In genomic region chr12:108327889-108328491, GRCm38 (mm10) we compare ENCODE assay signal across 9 mouse cellular contexts. TPM values are rescaled to one million over a fixed set of nuclear protein-coding genes. Genes with fewer than 3 reads are reported as not detected.
A peak's percentile ranks its signal among the peaks of the same experiment; 100 is the strongest.
DNase-seq lines count a peak whose midpoint lies in the region; ATAC-seq and TF ChIP-seq lines count a peak whose summit lies in the region.
"Had no signal": no experiment of that assay in that cellular context is flagged by ENCODE, and none has a peak within 500 bp of the region (broad histone marks: within the 10 kb centered on the region; RNA-seq: fewer than 3 reads in every experiment).

No protein-coding gene starts in this region.

- H3K4me3 ChIP-seq in heart, adult 2 months = peak overlapping the region; percentile 28; the same call in 1 of the 2 replicates
- peak overlapping the region; percentile 36 for H3K4me3 ChIP-seq in forebrain, embryonic 14.5 days (ENCODE audit: low read depth, low read length)
- no peak overlapping the region for H3K4me3 ChIP-seq in liver, embryonic 14.5 days (ENCODE audit: insufficient read depth in 1 of 2, low read depth in 2 of 2, low read length in 2 of 2)

- peaks cover 2% of the 10 kb centered on the region for H3K4me1 ChIP-seq in heart, adult 2 months (ENCODE audit: control insufficient read depth, insufficient read depth, low read length)
- peaks cover 26% of the 10 kb centered on the region for H3K4me1 ChIP-seq in forebrain, embryonic 14.5 days (ENCODE audit: control insufficient read depth, insufficient read depth, low read length)
- no peaks in the 10 kb centered on the region for H3K4me1 ChIP-seq in liver, embryonic 14.5 days (replicated peaks; ENCODE audit: control insufficient read depth in 2 of 2, insufficient read depth in 2 of 2, low read length in 1 of 2)

- H3K27me3 ChIP-seq in heart, adult 2 months (ENCODE audit: control insufficient read depth, insufficient read depth, low read length) = peaks cover 6% of the 10 kb centered on the region; the same call in 1 of the 2 replicates
- H3K27me3 ChIP-seq in forebrain, embryonic 14.5 days (replicated peaks; ENCODE audit: control insufficient read depth, insufficient read depth, low read length) = peaks cover 7% of the 10 kb centered on the region; the same call in 1 of the 2 replicates
- H3K27me3 ChIP-seq in liver, embryonic 14.5 days (ENCODE audit: control insufficient read depth, insufficient read depth, low read length) = peaks cover 24% of the 10 kb centered on the region

- intact Hi-C loops in heart, adult 2 months (cut with DNase I) = no loop called here

- H3K9me3 ChIP-seq in forebrain, embryonic 14.5 days (replicated peaks; ENCODE audit: control insufficient read depth, low read length) = no peaks in the 10 kb centered on the region
- H3K9me3 ChIP-seq in liver, embryonic 14.5 days (ENCODE audit: control insufficient read depth, low read length) = no peaks in the 10 kb centered on the region

- no peak for DNase-seq in heart, adult 2 months
- DNase-seq in heart, adult 18-20 months = no peak
- peak; percentile 72 for DNase-seq in R1 (ENCODE audit: low read depth, low spot score)
- DNase-seq in forebrain, embryonic 14.5 days (ENCODE audit: low spot score) = peak; percentile 82
- DNase-seq in kidney, postnatal 4 days = peak; percentile 70 to 76
- DNase-seq in liver, embryonic 14.5 days (ENCODE audit: low read depth in 3 of 3, low spot score in 3 of 3) = no peak
- DNase-seq in right cerebral cortex, postnatal 36 days (ENCODE audit: low spot score in 2 of 2) = peak; percentile 87 to 89
- no peak for DNase-seq in gastrocnemius, adult 18-20 months (ENCODE audit: low spot score)

- no peak for TF ChIP-seq POLR2A in heart, adult 2 months (IDR thresholded peaks at IDR 0.05; ENCODE audit: insufficient read depth, low read depth, low read length)

- peak overlapping the region; percentile 64 for H3K4me2 ChIP-seq in forebrain, embryonic 14.5 days (ENCODE audit: low read length)
- H3K4me2 ChIP-seq in liver, embryonic 14.5 days (ENCODE audit: low read depth) = peak overlapping the region; percentile 5; the same call in 1 of the 2 replicates

- peak; percentile 56 for ATAC-seq in forebrain, embryonic 14.5 days
- ATAC-seq in liver, embryonic 14.5 days (ENCODE audit: insufficient read depth) = no peak

- TF ChIP-seq EP300 in heart, adult 2 months (IDR thresholded peaks at IDR 0.05; ENCODE audit: insufficient read depth, low read depth, low read length) = no peak
- TF ChIP-seq EP300 in liver, embryonic 14.5 days (IDR thresholded peaks at IDR 0.05; ENCODE audit: low read depth) = no peak

- H3K27ac ChIP-seq in heart, adult 2 months = no peak overlapping the region
- peak overlapping the region; percentile 68 for H3K27ac ChIP-seq in forebrain, embryonic 14.5 days (ENCODE audit: low read depth, low read length)
- no peak overlapping the region for H3K27ac ChIP-seq in liver, embryonic 14.5 days
- H3K27ac ChIP-seq: macrophage had no signal

- H3K79me2 ChIP-seq in heart, adult 2 months (replicated peaks; ENCODE audit: control insufficient read depth, insufficient read depth, low read length) = no peaks in the 10 kb centered on the region

- H3K9ac ChIP-seq in heart, adult 2 months (ENCODE audit: low read depth, low read length) = no peak overlapping the region
- H3K9ac ChIP-seq in forebrain, embryonic 14.5 days (ENCODE audit: low read length) = peak overlapping the region; percentile 63
- H3K9ac ChIP-seq in liver, embryonic 14.5 days (replicated peaks) = no peak overlapping the region

- WGBS in heart, adult 2 months = 3% methylated on average over 63 of the region's 66 CpGs
- 7% methylated on average over 65 of the region's 66 CpGs for WGBS in forebrain, embryonic 14.5 days
- WGBS in liver, embryonic 14.5 days (ENCODE audit: insufficient replicate concordance) = 3% methylated on average over 66 of the region's 66 CpGs

- H3K36me3 ChIP-seq in heart, adult 2 months (ENCODE audit: control insufficient read depth, insufficient read depth, low read length) = no peaks in the 10 kb centered on the region
- no peaks in the 10 kb centered on the region for H3K36me3 ChIP-seq in forebrain, embryonic 14.5 days (ENCODE audit: control insufficient read depth, insufficient read depth, low read length)
- no peaks in the 10 kb centered on the region for H3K36me3 ChIP-seq in liver, embryonic 14.5 days (replicated peaks; ENCODE audit: control insufficient read depth, insufficient read depth, low read depth)

- no peak for TF ChIP-seq CTCF in heart, adult 2 months (IDR thresholded peaks at IDR 0.05)
- TF ChIP-seq CTCF in liver, embryonic 14.5 days (IDR thresholded peaks at IDR 0.05; ENCODE audit: low read depth) = no peak

RNA-seq across cellular contexts. Expression of gene Cyp46a1, which starts 6.2 kb away (rescaled TPM):
- total RNA-seq in heart, adult 2 months (2021) = under 1 TPM; 0.41 to 0.47 TPM
- polyA plus RNA-seq in heart, adult 2 months (2012; rRNA removed) = 1.3 and 1.8 TPM in 2 replicates
- total RNA-seq in heart, adult 18-20 months (2021) = under 1 TPM; 0.45 to 0.95 TPM
- polyA plus RNA-seq in forebrain, embryonic 14.5 days (2014; fragmentation: Nextera tagmentation; extraction: Ambion mirVana) = 10.9 and 14.3 TPM in 2 replicates
- polyA plus RNA-seq in liver, embryonic 14.5 days (2012; rRNA removed) = 0.48 and 0.52 TPM in 2 replicates
- 0.11 and 0.13 TPM in 2 replicates for polyA plus RNA-seq in liver, embryonic 14.5 days (2014; fragmentation: Nextera tagmentation; extraction: Ambion mirVana)
- under 1 TPM; 0.11 to 0.21 TPM for total RNA-seq in gastrocnemius, adult 18-20 months (2021)
- polyA plus RNA-seq: macrophage had no signal

RNA-seq across cellular contexts. Expression of gene Hhipl1, which starts 21.9 kb away (rescaled TPM):
- total RNA-seq in heart, adult 2 months (2021) = 1 to 10 TPM; 1.2 to 1.5 TPM
- polyA plus RNA-seq in heart, adult 2 months (2012; rRNA removed) = 1.6 and 1.8 TPM in 2 replicates
- total RNA-seq in heart, adult 18-20 months (2021) = 1 to 10 TPM; 1.3 to 2.1 TPM
- polyA plus RNA-seq in forebrain, embryonic 14.5 days (2014; fragmentation: Nextera tagmentation; extraction: Ambion mirVana) = 1.0 and 1.4 TPM in 2 replicates
- polyA plus RNA-seq in liver, embryonic 14.5 days (2012; rRNA removed) = 0.02 and 0.03 TPM in 2 replicates
- polyA plus RNA-seq in liver, embryonic 14.5 days (2014; fragmentation: Nextera tagmentation; extraction: Ambion mirVana) = not detected in 2 replicates
- 1 to 10 TPM; 1.1 to 1.2 TPM for total RNA-seq in gastrocnemius, adult 18-20 months (2021)
- polyA plus RNA-seq: macrophage had no signal

RNA-seq across cellular contexts. Expression of gene Eml1, which starts 42.8 kb away (rescaled TPM):
- total RNA-seq in heart, adult 2 months (2021) = 10 to 100 TPM; 73.5 to 84.7 TPM
- polyA plus RNA-seq in heart, adult 2 months (2012; rRNA removed) = 68.7 and 112 TPM in 2 replicates
- total RNA-seq in heart, adult 18-20 months (2021) = 10 to 100 TPM; 81.3 to 95.3 TPM
- polyA plus RNA-seq in forebrain, embryonic 14.5 days (2014; fragmentation: Nextera tagmentation; extraction: Ambion mirVana) = 52.2 and 57.1 TPM in 2 replicates
- polyA plus RNA-seq in liver, embryonic 14.5 days (2012; rRNA removed) = 1.8 and 2.5 TPM in 2 replicates
- 3.3 and 4.1 TPM in 2 replicates for polyA plus RNA-seq in liver, embryonic 14.5 days (2014; fragmentation: Nextera tagmentation; extraction: Ambion mirVana)
- 10 to 100 TPM; 99.0 to 99.1 TPM for total RNA-seq in gastrocnemius, adult 18-20 months (2021)
- polyA plus RNA-seq: macrophage had no signal

RNA-seq across cellular contexts. Expression of gene Ccdc85c, which starts 52.8 kb away (rescaled TPM):
- total RNA-seq in heart, adult 2 months (2021) = 10 to 100 TPM; 39.2 to 43.9 TPM
- polyA plus RNA-seq in heart, adult 2 months (2012; rRNA removed) = 27.1 and 29.3 TPM in 2 replicates
- 10 to 100 TPM; 38.5 to 42.5 TPM for total RNA-seq in heart, adult 18-20 months (2021)
- polyA plus RNA-seq in forebrain, embryonic 14.5 days (2014; fragmentation: Nextera tagmentation; extraction: Ambion mirVana) = 13.6 and 14.5 TPM in 2 replicates
- 1.8 TPM in 2 replicates for polyA plus RNA-seq in liver, embryonic 14.5 days (2012; rRNA removed)
- polyA plus RNA-seq in liver, embryonic 14.5 days (2014; fragmentation: Nextera tagmentation; extraction: Ambion mirVana) = 1.8 TPM in 2 replicates
- total RNA-seq in gastrocnemius, adult 18-20 months (2021) = 10 to 100 TPM; 39.4 to 42.6 TPM

Comparison
In these comparisons a context has a peak if more than half of its experiments do, and no peak if none do; other contexts are left out.
1. DNase-seq: peak in R1 (single experiment), forebrain, embryonic 14.5 days (single experiment), kidney, postnatal 4 days (2 of 2) and right cerebral cortex, postnatal 36 days (2 of 2); none in heart, adult 2 months (0 of 2), heart, adult 18-20 months (0 of 2), liver, embryonic 14.5 days (0 of 3) and gastrocnemius, adult 18-20 months (single experiment).
2. H3K4me3 ChIP-seq: peak in heart, adult 2 months (single experiment) and forebrain, embryonic 14.5 days (single experiment); none in liver, embryonic 14.5 days (0 of 2).